Mouse (Mus musculus) MEL (cell line): ENCODE measurements around the gene Zcchc10. TPM values are rescaled to one million over a fixed set of nuclear protein-coding genes. Genes with fewer than 3 reads are reported as not detected.

ENCODE experiments used
- DNase-seq: peaks from one replicate; pipeline ENCODE4 v3.0.0; 2011; ENCODE audit warnings: low read depth, low spot score
- H3K27ac ChIP-seq: 2 replicates; pipeline ENCODE4 v1.5.1; 2012; ENCODE audit warnings: low read depth, mild to moderate bottlenecking, control low read depth, low read length, moderate library complexity; ENCODE audit not compliant: control insufficient read depth
- H3K27me3 ChIP-seq, 2 experiments: fragments of 150-350 bp in 1 of 2; sonication (generic) in 1 of 2; 2 replicates each; pipeline ENCODE4 v1.6.1; 2012; ENCODE audit warnings: low read length in 2 of 2, mild to moderate bottlenecking in 2 of 2, improper control_type of control experiment in 1 of 2, moderate library complexity in 1 of 2; ENCODE audit not compliant: insufficient read depth in 2 of 2, control insufficient read depth in 1 of 2
- H3K36me3 ChIP-seq, 2 experiments: 2 replicates each; pipeline ENCODE4 v1.6.1; 2012 to 2014; ENCODE audit warnings: low read length in 2 of 2, improper control_type of control experiment in 1 of 2, inconsistent platforms in 1 of 2, mild to moderate bottlenecking in 1 of 2; ENCODE audit not compliant: insufficient read depth in 2 of 2, control insufficient read depth in 1 of 2
- H3K4me1 ChIP-seq, 2 experiments: fragments of 150-350 bp in 1 of 2; sonication (generic) in 1 of 2; 2 replicates each; pipeline ENCODE4 v1.6.1; 2012; ENCODE audit warnings: low read length in 2 of 2, improper control_type of control experiment in 1 of 2, mild to moderate bottlenecking in 1 of 2; ENCODE audit not compliant: insufficient read depth in 2 of 2, control insufficient read depth in 1 of 2
- H3K4me3 ChIP-seq, 2 experiments: fragments of 150-350 bp in 1 of 2; sonication (generic) in 1 of 2; 2 replicates each; pipeline ENCODE4 v1.5.1; 2012; ENCODE audit warnings: low read depth in 2 of 2, low read length in 2 of 2, mild to moderate bottlenecking in 2 of 2, moderate library complexity in 2 of 2, control low read depth in 1 of 2, improper control_type of control experiment in 1 of 2; ENCODE audit not compliant: control insufficient read depth in 1 of 2, insufficient read depth in 1 of 2
- H3K79me2 ChIP-seq: 2 replicates; pipeline ENCODE4 v1.6.1; 2012; ENCODE audit warnings: mild to moderate bottlenecking, low read length, moderate library complexity; ENCODE audit not compliant: control insufficient read depth, poor library complexity, insufficient read depth
- H3K9ac ChIP-seq: 2 replicates; pipeline ENCODE4 v1.6.1; 2012; ENCODE audit warnings: low read depth, mild to moderate bottlenecking, control low read depth, low read length, moderate library complexity; ENCODE audit not compliant: control insufficient read depth, poor library complexity, severe bottlenecking
- H3K9me3 ChIP-seq: fragments of 150-350 bp; sonication (generic); replicated peaks from 2 replicates; pipeline ENCODE4 v1.6.1; 2012; ENCODE audit warnings: mild to moderate bottlenecking, low read length, improper control_type of control experiment, moderate library complexity; ENCODE audit not compliant: insufficient read depth
- CTCF ChIP-seq, 3 experiments: IDR thresholded peaks in 2 of 3; conservative IDR thresholded peaks in 1 of 3; 2 replicates each; pipeline ENCODE4 v1.5.1; 2011 to 2012; ENCODE audit warnings: low read length in 3 of 3, low read depth in 2 of 3, mild to moderate bottlenecking in 2 of 3, improper control_type of control experiment in 1 of 3, inconsistent platforms in 1 of 3, mixed read lengths in 1 of 3, moderate library complexity in 1 of 3; ENCODE audit not compliant: control insufficient read depth in 1 of 3, insufficient read depth in 1 of 3, poor library complexity in 1 of 3, severe bottlenecking in 1 of 3
- E2F4 ChIP-seq: IDR thresholded peaks from 2 replicates; pipeline ENCODE4 v1.6.1; 2011; ENCODE audit warnings: low read depth, low read length, improper control_type of control experiment, borderline replicate concordance
- EP300 ChIP-seq, 2 experiments: IDR thresholded peaks; 2 replicates each; pipeline ENCODE4 v1.6.1; 2011; ENCODE audit warnings: improper control_type of control experiment in 2 of 2, low read length in 2 of 2, low read depth in 1 of 2, mild to moderate bottlenecking in 1 of 2
- ETS1 ChIP-seq: IDR thresholded peaks from 2 replicates; pipeline ENCODE4 v1.6.1; 2012; ENCODE audit warnings: low read depth, mild to moderate bottlenecking, inconsistent platforms, low read length, improper control_type of control experiment, moderate library complexity
- GABPA ChIP-seq: IDR thresholded peaks from 2 replicates; pipeline ENCODE4 v1.6.1; 2012; ENCODE audit warnings: low read depth, mild to moderate bottlenecking, inconsistent platforms, low read length, improper control_type of control experiment, moderate library complexity
- GATA1 ChIP-seq: IDR thresholded peaks from 2 replicates; pipeline ENCODE4 v1.6.1; 2011; ENCODE audit warnings: low read depth, low read length, improper control_type of control experiment
- HCFC1 ChIP-seq: IDR thresholded peaks from 2 replicates; pipeline ENCODE4 v1.6.1; 2012; ENCODE audit warnings: low read depth, mild to moderate bottlenecking, inconsistent platforms, low read length, improper control_type of control experiment, moderate library complexity
- KAT2A ChIP-seq: conservative IDR thresholded peaks from 2 replicates; pipeline ENCODE4 v1.6.1; 2012; ENCODE audit warnings: low read depth, low read length, improper control_type of control experiment, inconsistent platforms
- MAZ ChIP-seq: IDR thresholded peaks from 2 replicates; pipeline ENCODE4 v1.6.1; 2012; ENCODE audit warnings: low read depth, mild to moderate bottlenecking, inconsistent platforms, low read length, improper control_type of control experiment
- MEF2A ChIP-seq: IDR thresholded peaks from 2 replicates; pipeline ENCODE4 v1.6.1; 2014; ENCODE audit warnings: low read depth, mild to moderate bottlenecking, inconsistent platforms, low read length, improper control_type of control experiment; ENCODE audit not compliant: poor library complexity, insufficient replicate concordance, severe bottlenecking; ENCODE audit errors: extremely low read depth
- MXI1 ChIP-seq: IDR thresholded peaks from 2 replicates; pipeline ENCODE4 v1.6.1; 2011; ENCODE audit warnings: mild to moderate bottlenecking, low read depth, low read length, improper control_type of control experiment
- MYB ChIP-seq: IDR thresholded peaks from 2 replicates; pipeline ENCODE4 v1.6.1; 2011; ENCODE audit warnings: mild to moderate bottlenecking, low read depth, low read length, improper control_type of control experiment
- MYC ChIP-seq: IDR thresholded peaks from 2 replicates; pipeline ENCODE4 v1.6.1; 2011; ENCODE audit warnings: low read depth, mild to moderate bottlenecking, low read length, improper control_type of control experiment, moderate library complexity
- POLR2A ChIP-seq, 2 experiments: IDR thresholded peaks; 2 replicates each; pipeline ENCODE4 v1.6.1; 2011 to 2012; ENCODE audit warnings: low read length in 2 of 2, mild to moderate bottlenecking in 2 of 2, control low read depth in 1 of 2, improper control_type of control experiment in 1 of 2, low read depth in 1 of 2, moderate library complexity in 1 of 2; ENCODE audit not compliant: control insufficient read depth in 1 of 2, insufficient read depth in 1 of 2, poor library complexity in 1 of 2
- POLR2AphosphoS2 ChIP-seq: IDR thresholded peaks from 2 replicates; pipeline ENCODE4 v1.6.1; 2011; ENCODE audit warnings: low read length, improper control_type of control experiment
- POLR2AphosphoS5 ChIP-seq: IDR thresholded peaks from 2 replicates; pipeline ENCODE4 v1.6.1; 2012; ENCODE audit warnings: low read depth, borderline replicate concordance, mild to moderate bottlenecking, inconsistent platforms, low read length, moderate library complexity, mixed read lengths
- RAD21 ChIP-seq: IDR thresholded peaks from 2 replicates; pipeline ENCODE4 v1.6.1; 2011; ENCODE audit warnings: mild to moderate bottlenecking, low read depth, low read length, improper control_type of control experiment
- RCOR1 ChIP-seq: IDR thresholded peaks from 2 replicates; pipeline ENCODE4 v1.6.1; 2012; ENCODE audit warnings: low read depth, mild to moderate bottlenecking, inconsistent platforms, low read length, improper control_type of control experiment
- SIN3A ChIP-seq: IDR thresholded peaks from 2 replicates; pipeline ENCODE4 v1.6.1; 2012; ENCODE audit warnings: low read length, improper control_type of control experiment, inconsistent platforms
- SMC3 ChIP-seq: IDR thresholded peaks from 2 replicates; pipeline ENCODE4 v1.6.1; 2011; ENCODE audit warnings: low read depth, low read length, improper control_type of control experiment
- TAL1 ChIP-seq: IDR thresholded peaks from 2 replicates; pipeline ENCODE4 v1.6.1; 2012; ENCODE audit warnings: mild to moderate bottlenecking, inconsistent platforms, low read length, moderate library complexity, mixed read lengths
- TBP ChIP-seq: IDR thresholded peaks from 2 replicates; pipeline ENCODE4 v1.8.0; 2011; ENCODE audit warnings: low read depth, low read length, improper control_type of control experiment
- TCF12 ChIP-seq: IDR thresholded peaks from 2 replicates; pipeline ENCODE4 v1.6.1; 2014; ENCODE audit warnings: low read depth, mild to moderate bottlenecking, inconsistent platforms, low read length, improper control_type of control experiment, moderate library complexity
- USF1 ChIP-seq: IDR thresholded peaks from 2 replicates; pipeline ENCODE4 v1.6.1; 2014; ENCODE audit warnings: low read depth, mild to moderate bottlenecking, inconsistent platforms, low read length, improper control_type of control experiment, moderate library complexity
- USF2 ChIP-seq, 2 experiments: IDR thresholded peaks; 2 replicates each; pipeline ENCODE4 v1.6.1; 2011 to 2012; ENCODE audit warnings: improper control_type of control experiment in 2 of 2, low read length in 2 of 2, borderline replicate concordance in 1 of 2, inconsistent platforms in 1 of 2, low read depth in 1 of 2, mild to moderate bottlenecking in 1 of 2; ENCODE audit not compliant: insufficient read depth in 1 of 2
- ZC3H11A ChIP-seq: IDR thresholded peaks from 2 replicates; pipeline ENCODE4 v1.6.1; 2012; ENCODE audit warnings: low read depth, mild to moderate bottlenecking, inconsistent platforms, low read length, improper control_type of control experiment
- ZNF384 ChIP-seq: IDR thresholded peaks from 2 replicates; pipeline ENCODE4 v1.6.1; 2012; ENCODE audit warnings: low read depth, mild to moderate bottlenecking, inconsistent platforms, low read length, improper control_type of control experiment
- polyA plus RNA-seq, 2 experiments: library from polyadenylated mRNA; stranded (reverse) in 1 of 2; unstranded in 1 of 2; fragments of >175 nt in 1 of 2; fragments of >200 nt in 1 of 2; gene quantifications; 2 replicates each; pipeline versions ENCODE4 v1.2.1 to v1.2.4; 2012; ENCODE audit warnings: low replicate concordance in 2 of 2, low read depth in 1 of 2; ENCODE audit not compliant: insufficient read length in 2 of 2, insufficient read depth in 1 of 2, missing spikeins in 1 of 2
- total RNA-seq: library from RNA; depleted of rRNA; stranded (reverse); fragments of 300-350 nt; gene quantifications from 2 replicates; pipeline ENCODE4 v1.2.3, GENCODE M21; 2012

The Zcchc10 gene
- total and polyA plus RNA-seq, 3 experiments: 11.6 to 169 (median 36.2) TPM

GRCm38 (mm10) chr11:53304044-53304840 is 20.2 kb upstream of the Zcchc10 start:
- peaks cover 0 to 31% of the 10 kb centered on the region in 2 experiments; a peak in 2 of 4 replicates for H3K36me3 ChIP-seq
- peak; percentile 52 for DNase-seq
- H3K27ac ChIP-seq: no peak overlapping the region
- no peaks in the 10 kb centered on the region for H3K9me3 ChIP-seq
- H3K4me3 ChIP-seq: no peak overlapping the region
- no peaks in the 10 kb centered on the region for H3K27me3 ChIP-seq
- H3K4me1 ChIP-seq: peaks cover 8 to 29% of the 10 kb centered on the region in 2 experiments
- H3K9ac ChIP-seq: no peak overlapping the region
- H3K79me2 ChIP-seq: peaks cover 10% of the 10 kb centered on the region
- TF ChIP-seq ETS1: no peak
- TF ChIP-seq SIN3A: no peak
- TF ChIP-seq USF2 (IDR thresholded peaks at IDR 0.05; ENCODE audit: borderline replicate concordance in 1 of 2, insufficient read depth in 1 of 2, low read depth in 1 of 2, low read length in 2 of 2): no peak
- no peak for TF ChIP-seq MAZ
- no peak for TF ChIP-seq TAL1
- TF ChIP-seq TBP: no peak
- TF ChIP-seq CTCF (IDR thresholded peaks at IDR 0.05 in 2 of 3, conservative IDR thresholded peaks at IDR 0.05 in 1 of 3; ENCODE audit: control insufficient read depth in 1 of 3, insufficient read depth in 1 of 3, low read depth in 2 of 3, low read length in 3 of 3, poor library complexity in 1 of 3, severe bottlenecking in 1 of 3): peak in 1 of 3 experiments; percentile 11; a peak in 1 of 6 replicates

- TF ChIP-seq POLR2AphosphoS5 (no peak), POLR2AphosphoS2 (no peak), MEF2A (no peak), CTCF (IDR thresholded peaks at IDR 0.05 in 2 of 3, conservative IDR thresholded peaks at IDR 0.05 in 1 of 3; ENCODE audit: control insufficient read depth in 1 of 3, insufficient read depth in 1 of 3, low read depth in 2 of 3, low read length in 3 of 3, poor library complexity in 1 of 3, severe bottlenecking in 1 of 3) (no peak), ZC3H11A (no peak), MYB (no peak), RCOR1 (peak; percentile 80), GABPA (no peak), EP300 (IDR thresholded peaks at IDR 0.05; ENCODE audit: low read depth in 1 of 2, low read length in 2 of 2) (no peak), USF2 (IDR thresholded peaks at IDR 0.05; ENCODE audit: borderline replicate concordance in 1 of 2, insufficient read depth in 1 of 2, low read depth in 1 of 2, low read length in 2 of 2) (no peak), MAZ (no peak), HCFC1 (no peak), TCF12 (no peak), ZNF384 (peak; percentile 73), E2F4 (no peak), SMC3 (no peak), TAL1 (peak; percentile 46), MYC (no peak), KAT2A (no peak), RAD21 (no peak), GATA1 (peak; percentile 42), USF1 (no peak), POLR2A (IDR thresholded peaks at IDR 0.05; ENCODE audit: control insufficient read depth in 1 of 2, insufficient read depth in 1 of 2, low read depth in 1 of 2, low read length in 2 of 2, poor library complexity in 1 of 2) (no peak), TBP (peak; percentile 56; the same call in 1 of the 2 replicates), MXI1 (no peak)
- no peak overlapping the region for H3K9ac ChIP-seq
- no peaks in the 10 kb centered on the region for H3K27me3 ChIP-seq
- no peak overlapping the region for H3K27ac ChIP-seq
- DNase-seq: peak; percentile 70
- peaks cover 0 to 34% of the 10 kb centered on the region in 2 experiments; a peak in 2 of 4 replicates for H3K36me3 ChIP-seq
- peaks cover 6 to 28% of the 10 kb centered on the region in 2 experiments for H3K4me1 ChIP-seq
- H3K4me3 ChIP-seq: no peak overlapping the region
- H3K9me3 ChIP-seq: no peaks in the 10 kb centered on the region
- H3K79me2 ChIP-seq: no peaks in the 10 kb centered on the region
Measured at GRCm38 (mm10) chr11:53306965-53307364, 17.5 kb upstream of the Zcchc10 start.
